Mouse (Mus musculus) myocyte (in vitro differentiated cells): ENCODE results near the gene Smo. TPM values are rescaled to one million over a fixed set of nuclear protein-coding genes. Genes with fewer than 3 reads are reported as not detected.

ENCODE experiments used
- H3K27me3 ChIP-seq: one replicate; pipeline ENCODE4 v1.6.1; 2011; ENCODE audit not compliant: control insufficient read depth, insufficient read depth, insufficient read length
- H3K36me3 ChIP-seq: one replicate; pipeline ENCODE4 v1.6.1; 2011; ENCODE audit not compliant: control insufficient read depth, insufficient read depth
- H3K4me2 ChIP-seq: one replicate; pipeline ENCODE4 v1.6.1; 2011; ENCODE audit warnings: low read depth, control low read depth
- H3K4me3 ChIP-seq: one replicate; pipeline ENCODE4 v1.5.1; 2011; ENCODE audit warnings: mild to moderate bottlenecking, control low read depth, moderate library complexity
- H3K79me2 ChIP-seq: one replicate; pipeline ENCODE4 v1.6.1; 2011; ENCODE audit not compliant: control insufficient read depth, insufficient read depth
- H3ac ChIP-seq: one replicate; pipeline ENCODE4 v1.6.1; 2011; ENCODE audit not compliant: control insufficient read depth, insufficient read length
- CEBPB ChIP-seq: IDR thresholded peaks from 2 replicates; pipeline ENCODE4 v1.6.1; 2011; ENCODE audit warnings: mild to moderate bottlenecking, moderate library complexity; ENCODE audit not compliant: poor library complexity, insufficient read depth, severe bottlenecking
- E2F4 ChIP-seq: IDR thresholded peaks from one replicate; pipeline ENCODE4 v1.6.1; 2011; ENCODE audit warnings: mild to moderate bottlenecking, control low read depth, moderate library complexity; ENCODE audit not compliant: insufficient read depth
- MAX ChIP-seq: IDR thresholded peaks from one replicate; pipeline ENCODE4 v1.6.1; 2011; ENCODE audit warnings: low read depth, mild to moderate bottlenecking, control low read depth
- MYOD1 ChIP-seq, 3 experiments: IDR thresholded peaks; one replicate each; pipeline ENCODE4 v1.6.1; 2011; ENCODE audit warnings: control low read depth in 2 of 3, low read depth in 2 of 3, mild to moderate bottlenecking in 2 of 3, moderate library complexity in 1 of 3; ENCODE audit not compliant: insufficient read length in 2 of 3, control insufficient read depth in 1 of 3
- MYOG ChIP-seq, 3 experiments: IDR thresholded peaks; one replicate each; pipeline ENCODE4 v1.6.1; 2011; ENCODE audit warnings: control low read depth in 2 of 3, low read depth in 2 of 3, mild to moderate bottlenecking in 2 of 3; ENCODE audit not compliant: insufficient read length in 2 of 3, control insufficient read depth in 1 of 3, insufficient read depth in 1 of 3
- POLR2A ChIP-seq: IDR thresholded peaks from one replicate; pipeline ENCODE4 v1.6.1; 2011; ENCODE audit warnings: low read depth, mild to moderate bottlenecking, control low read depth, moderate library complexity; ENCODE audit not compliant: insufficient read length
- POLR2AphosphoS2 ChIP-seq: IDR thresholded peaks from one replicate; pipeline ENCODE4 v1.6.1; 2011; ENCODE audit warnings: low read depth, control low read depth; ENCODE audit not compliant: insufficient read length
- REST ChIP-seq: IDR thresholded peaks from one replicate; pipeline ENCODE4 v1.6.1; 2011; ENCODE audit warnings: mild to moderate bottlenecking, control low read depth, moderate library complexity; ENCODE audit not compliant: insufficient read depth, insufficient read length
- SRF ChIP-seq: IDR thresholded peaks from one replicate; pipeline ENCODE4 v1.6.1; 2011; ENCODE audit warnings: low read depth; ENCODE audit not compliant: control insufficient read depth, insufficient read length
- TCF12 ChIP-seq: IDR thresholded peaks from one replicate; pipeline ENCODE4 v1.6.1; 2011; ENCODE audit warnings: mild to moderate bottlenecking, control low read depth; ENCODE audit not compliant: poor library complexity, insufficient read depth, severe bottlenecking
- TCF3 ChIP-seq: IDR thresholded peaks from one replicate; pipeline ENCODE4 v1.6.1; 2011; ENCODE audit warnings: low read depth, control low read depth; ENCODE audit not compliant: insufficient read length
- USF1 ChIP-seq: IDR thresholded peaks from one replicate; pipeline ENCODE4 v1.6.1; 2011; ENCODE audit warnings: low read depth, mild to moderate bottlenecking, control low read depth, moderate library complexity
- polyA plus RNA-seq: library from polyadenylated mRNA; unstranded; fragments of >200 nt; fragmentation: generic; extraction: Trizol; gene quantifications from one replicate; pipeline ENCODE4 v1.2.1, GENCODE M21; 2012; ENCODE audit warnings: missing spikeins

The Smo gene
- polyA plus RNA-seq, 1 experiment, result 30.2 TPM

GRCm38 (mm10) chr6:29721890-29722289, 13.4 kb upstream of the Smo start:
- Histone ChIP-seq H3ac (no peak overlapping the region), H3K36me3 (no peaks in the 10 kb centered on the region), H3K79me2 (no peaks in the 10 kb centered on the region), H3K27me3 (peaks cover 5% of the 10 kb centered on the region), H3K4me3 (no peak overlapping the region), H3K4me2 (no peak overlapping the region)
- no peak for TF ChIP-seq MAX
- TF ChIP-seq POLR2AphosphoS2, result no peak
- TF ChIP-seq SRF, result no peak
- TF ChIP-seq TCF3, result no peak
- no peak for TF ChIP-seq E2F4
- TF ChIP-seq TCF12, result no peak
- TF ChIP-seq CEBPB, result no peak

GRCm38 (mm10) chr6:29726576-29727200, 8.6 kb upstream of the Smo start:
- Histone ChIP-seq H3K4me2 (no peak overlapping the region), H3K27me3 (peaks cover 3% of the 10 kb centered on the region), H3K36me3 (no peaks in the 10 kb centered on the region), H3K79me2 (no peaks in the 10 kb centered on the region), H3ac (no peak overlapping the region), H3K4me3 (no peak overlapping the region)
- TF ChIP-seq USF1 (no peak), SRF (no peak), E2F4 (no peak), MYOG (IDR thresholded peaks at IDR 0.05; ENCODE audit: control insufficient read depth in 1 of 3, insufficient read depth in 1 of 3, insufficient read length in 2 of 3, low read depth in 2 of 3) (no peak), TCF12 (no peak), REST (no peak), CEBPB (no peak), MYOD1 (IDR thresholded peaks at IDR 0.05; ENCODE audit: control insufficient read depth in 1 of 3, insufficient read length in 2 of 3, low read depth in 2 of 3) (no peak), TCF3 (no peak), MAX (no peak), POLR2AphosphoS2 (no peak), POLR2A (no peak)

GRCm38 (mm10) chr6:29728035-29728434, 7.3 kb upstream of the Smo start:
- Histone ChIP-seq H3K4me2 (no peak overlapping the region), H3K79me2 (no peaks in the 10 kb centered on the region), H3K36me3 (no peaks in the 10 kb centered on the region), H3ac (no peak overlapping the region), H3K4me3 (no peak overlapping the region), H3K27me3 (no peaks in the 10 kb centered on the region)
- no peak for TF ChIP-seq SRF
- TF ChIP-seq TCF12, result no peak
- TF ChIP-seq POLR2A, result no peak
- no peak for TF ChIP-seq CEBPB
- TF ChIP-seq E2F4, result no peak
- no peak for TF ChIP-seq MAX
- TF ChIP-seq MYOG (IDR thresholded peaks at IDR 0.05; ENCODE audit: control insufficient read depth in 1 of 3, insufficient read depth in 1 of 3, insufficient read length in 2 of 3, low read depth in 2 of 3), result no peak

GRCm38 (mm10) chr6:29729491-29729890, 5.8 kb upstream of the Smo start:
- Histone ChIP-seq H3ac (no peak overlapping the region), H3K4me2 (no peak overlapping the region), H3K79me2 (no peaks in the 10 kb centered on the region), H3K27me3 (no peaks in the 10 kb centered on the region), H3K4me3 (no peak overlapping the region), H3K36me3 (no peaks in the 10 kb centered on the region)
- TF ChIP-seq E2F4 (no peak), POLR2A (no peak), MYOD1 (IDR thresholded peaks at IDR 0.05; ENCODE audit: control insufficient read depth in 1 of 3, insufficient read length in 2 of 3, low read depth in 2 of 3) (no peak), TCF3 (no peak), CEBPB (no peak), MAX (no peak), USF1 (no peak), SRF (no peak), TCF12 (no peak), REST (no peak), MYOG (IDR thresholded peaks at IDR 0.05; ENCODE audit: control insufficient read depth in 1 of 3, insufficient read depth in 1 of 3, insufficient read length in 2 of 3, low read depth in 2 of 3) (no peak), POLR2AphosphoS2 (no peak)
